Mouse (Mus musculus) left cerebral cortex, postnatal 14 days (tissue): ENCODE data around the gene Pcdh9. TPM values are rescaled to one million over a fixed set of nuclear protein-coding genes. Genes with fewer than 3 reads are reported as not detected.
A peak's percentile ranks its signal among the peaks of the same experiment; 100 is the strongest.

Experiments used
- DNase-seq, 2 experiments: peaks; one replicate each; pipeline ENCODE4 v3.0.0; 2021 to 2022; ENCODE audit warnings: low spot score in 2 of 2, mixed read lengths in 1 of 2
- intact Hi-C: fragments of 180-260 bp; cut with DNase I; formaldehyde crosslinking; loops from one replicate; pipeline ENCODE4 v1.15.1; 2025
- long read RNA-seq, 2 experiments: library from polyadenylated mRNA; stranded (forward); transcript quantifications; one replicate each; pipeline ENCODE4 v2.0.0; 2021
- total RNA-seq, 2 experiments: library from RNA; stranded (reverse); gene quantifications; 2 replicates each; pipeline ENCODE4 v1.2.3; 2021

Gene Pcdh9
- total RNA-seq, result 100 to 1,000 TPM; 193 to 219 TPM
- long read RNA-seq, experiment 1, partial matches to known transcripts, result 5 of 23 reads
- long read RNA-seq, experiment 1, other reads (novel, unspliced or antisense), result 14 of 23 reads
- long read RNA-seq, experiment 2, transcript Pcdh9-203 (1 exons, 656 nt), result major isoform, 5 of 20 reads
- long read RNA-seq, experiment 2, partial matches to known transcripts, result 11 of 20 reads
- long read RNA-seq, experiment 2, other reads (novel, unspliced or antisense), result 4 of 20 reads

DNA sequence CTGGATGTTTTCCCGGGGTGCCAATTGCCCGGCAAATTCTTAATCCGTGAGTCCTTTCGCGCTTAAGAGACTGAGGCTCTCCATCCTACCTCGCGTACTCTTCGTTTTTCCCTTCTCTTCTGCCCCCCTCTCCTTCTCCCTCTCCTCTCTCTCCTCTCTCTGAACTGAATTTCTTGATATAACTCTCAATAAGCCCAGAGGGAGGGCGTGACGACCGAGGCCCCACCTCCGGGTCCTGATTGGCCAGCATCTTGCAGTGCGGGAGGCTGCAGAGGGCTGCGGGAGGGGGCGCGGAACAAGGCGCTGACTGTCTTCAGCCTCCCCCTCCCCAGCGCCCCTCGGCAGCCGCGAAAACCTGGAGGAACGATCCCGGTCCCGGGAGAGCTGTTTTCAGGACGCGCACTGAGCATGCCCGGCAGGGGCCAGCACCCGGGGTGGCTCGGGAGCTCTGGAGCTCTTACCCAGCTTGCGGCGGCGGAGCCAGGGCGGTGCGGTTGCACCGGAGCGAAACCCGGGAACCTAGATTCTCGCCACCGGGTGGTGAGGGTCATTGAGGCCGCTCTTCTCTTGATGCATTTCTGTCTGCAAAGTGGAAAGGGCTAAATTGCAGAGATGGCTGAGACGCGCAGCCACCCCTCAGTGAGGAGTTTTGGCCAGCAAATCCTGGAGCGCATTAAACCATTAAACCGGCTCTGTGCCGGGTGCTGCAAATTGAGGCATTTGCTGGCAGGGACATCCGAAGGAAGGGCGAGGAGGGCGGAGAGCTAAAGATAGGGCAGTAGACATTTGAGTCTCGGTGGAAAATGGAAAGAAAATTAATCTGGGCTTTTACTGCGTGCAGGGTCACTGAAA is at the start of gene Pcdh9:
Pcdh9 (minus strand) TSS at position 161 of the 852 bp plus-strand sequence.
- intact Hi-C loops, result loop anchor here (10.0 kb wide), 1 partner anchor 1884 kb away; no protein-coding TSS in a partner anchor

GRCm38 (mm10) chr14:93906928-93907327 is 16.4 kb upstream of the Pcdh9 start:
- intact Hi-C loops, result no loop called here

More for the DNA sequence above, at the start of gene Pcdh9:
- DNase-seq, result peak; percentile 98

GRCm38 (mm10) chr14:93898533-93898932 is 8.1 kb upstream of the Pcdh9 start:
- DNase-seq, result no peak
- intact Hi-C loops, result loop anchor here (10.0 kb wide), 1 partner anchor 1876 kb away; no protein-coding TSS in a partner anchor

More at GRCm38 (mm10) chr14:93906928-93907327, 16.4 kb upstream of the Pcdh9 start:
- DNase-seq, result no peak

GRCm38 (mm10) chr14:93895131-93895530 is 4.7 kb upstream of the Pcdh9 start:
- DNase-seq, result peak in 1 of 2 experiments; percentile 38
- intact Hi-C loops, result loop anchor here (10.0 kb wide), 1 partner anchor 1880 kb away; no protein-coding TSS in a partner anchor

DNA sequence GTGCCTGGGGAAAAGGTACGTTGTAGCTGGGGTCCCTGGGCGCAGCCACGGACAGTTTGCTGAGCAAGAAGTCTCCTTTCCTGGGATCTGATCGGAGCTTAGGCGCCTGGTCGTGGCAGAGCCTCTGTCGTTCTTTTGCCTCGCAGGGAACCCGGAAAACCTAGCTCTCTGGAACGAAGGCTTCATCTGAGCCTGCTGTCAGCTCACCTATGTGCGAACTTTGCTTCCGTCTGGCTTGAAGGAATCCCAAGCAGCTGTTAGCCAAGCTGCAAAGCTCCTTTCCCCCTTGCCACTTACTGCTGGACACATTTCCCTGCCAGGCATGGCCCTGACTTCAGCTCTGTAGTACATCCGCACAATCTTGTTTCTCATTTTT is 880 bp upstream of the Pcdh9 start:
- intact Hi-C loops, result loop anchor here (10.0 kb wide), 1 partner anchor 1883 kb away; no protein-coding TSS in a partner anchor
- peak in 1 of 2 experiments; percentile 40 for DNase-seq

- intact Hi-C loops, result loop anchor here (5.0 to 10.0 kb wide), 5 partner anchors 185 to 1885 kb away; no protein-coding TSS in a partner anchor
- DNase-seq, result peak in 1 of 2 experiments; percentile 13
Measured at GRCm38 (mm10) chr14:93889839-93890518, 500 bp downstream of the Pcdh9 start.

GRCm38 (mm10) chr14:93889231-93889630 is 1.2 kb downstream of the Pcdh9 start:
- DNase-seq, result peak; percentile 43 to 51
- intact Hi-C loops, result loop anchor here (5.0 to 10.0 kb wide), 4 partner anchors 184 to 814 kb away; no protein-coding TSS in a partner anchor

DNA sequence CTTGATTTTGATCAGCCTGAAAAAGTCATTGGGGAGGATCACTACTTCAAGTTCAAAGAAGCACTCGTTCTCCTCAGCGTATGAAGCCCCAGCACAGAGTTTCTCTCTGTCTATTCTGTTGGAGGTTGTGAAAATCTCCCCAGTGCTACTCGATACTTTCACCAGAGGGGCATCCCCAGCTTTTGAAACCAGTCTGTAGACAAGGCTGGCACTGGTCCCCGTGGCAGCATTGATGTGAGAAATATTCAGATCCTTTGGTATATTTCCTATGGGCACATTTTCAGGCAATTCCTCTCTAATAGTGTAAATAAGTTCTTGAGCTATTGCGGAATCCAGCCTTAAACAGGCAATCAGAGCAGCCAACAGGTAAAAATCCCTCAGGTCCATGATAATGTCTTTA is 2.1 kb downstream of the Pcdh9 start:
- intact Hi-C loops, result loop anchor here (5.0 to 10.0 kb wide), 4 partner anchors 184 to 814 kb away; no protein-coding TSS in a partner anchor
- no peak for DNase-seq

DNA sequence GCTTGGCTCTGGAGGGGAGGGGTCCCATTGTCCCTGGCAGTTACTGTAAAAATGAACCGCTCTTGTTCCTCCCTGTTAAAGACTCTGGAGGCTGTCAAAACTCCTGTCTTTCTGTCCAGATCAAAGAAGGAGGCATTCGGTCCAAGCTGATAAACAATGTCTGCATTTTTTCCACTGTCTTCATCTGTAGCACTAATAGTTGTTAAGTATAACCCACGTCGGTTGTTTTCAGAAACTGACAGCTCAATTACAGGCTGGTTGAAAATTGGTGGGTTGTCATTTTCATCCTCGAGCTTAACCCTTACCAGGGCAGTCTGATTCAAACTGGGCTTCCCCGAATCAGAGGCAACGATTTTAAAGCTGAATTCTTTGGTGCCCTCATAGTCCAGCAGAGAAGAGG is 3.4 kb downstream of the Pcdh9 start:
- no peak for DNase-seq
- intact Hi-C loops, result loop anchor here (5.0 to 10.0 kb wide), 4 partner anchors 182 to 812 kb away; no protein-coding TSS in a partner anchor

- DNase-seq, result no peak
- intact Hi-C loops, result loop anchor here (5.0 to 10.0 kb wide), 4 partner anchors 181 to 811 kb away; no protein-coding TSS in a partner anchor
Measured at GRCm38 (mm10) chr14:93885551-93886084, 4.9 kb downstream of the Pcdh9 start.

DNA sequence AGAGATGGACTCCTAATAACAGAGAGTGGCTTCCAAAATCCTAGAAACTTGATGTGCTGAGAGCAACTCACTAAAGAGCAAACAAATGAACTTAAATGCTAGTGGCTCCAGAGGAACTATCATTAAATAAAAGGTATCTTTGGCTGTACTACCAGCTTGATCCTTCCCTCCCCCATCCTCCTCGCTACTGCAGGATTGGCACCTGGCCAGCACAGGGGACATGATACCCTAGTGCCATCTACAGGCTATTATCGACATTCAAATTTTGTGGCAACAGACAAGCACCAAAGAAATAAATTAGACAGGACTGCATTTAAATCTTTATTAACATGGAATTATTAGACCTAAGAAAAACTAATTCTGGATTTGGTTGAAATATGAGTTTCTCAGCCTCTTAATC is 6.0 kb downstream of the Pcdh9 start:
- peak; percentile 82 to 85 for DNase-seq
- intact Hi-C loops, result loop anchor here (10.0 kb wide), 3 partner anchors 180 to 810 kb away; no protein-coding TSS in a partner anchor

DNA sequence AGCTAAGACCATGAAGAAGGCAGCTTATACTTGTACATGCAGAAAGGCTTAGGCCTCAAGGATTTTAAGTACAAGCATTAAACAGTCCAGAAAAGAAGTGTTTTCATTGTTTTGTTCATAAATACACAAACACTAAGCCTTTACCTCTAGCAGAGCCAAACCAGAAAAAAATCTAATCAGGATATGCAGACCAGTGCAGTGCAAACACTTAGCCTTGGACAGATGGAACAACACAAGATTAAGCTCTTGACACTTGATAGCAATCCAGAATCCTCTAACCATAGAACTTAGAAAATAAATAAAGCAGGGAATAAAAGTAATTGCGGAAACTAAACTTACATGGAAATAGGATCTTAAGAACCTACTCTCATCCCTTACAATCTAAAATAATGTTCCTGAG is 10.4 kb downstream of the Pcdh9 start:
- intact Hi-C loops, result loop anchor here (10.0 kb wide), 3 partner anchors 175 to 805 kb away; no protein-coding TSS in a partner anchor
- no peak for DNase-seq

DNA sequence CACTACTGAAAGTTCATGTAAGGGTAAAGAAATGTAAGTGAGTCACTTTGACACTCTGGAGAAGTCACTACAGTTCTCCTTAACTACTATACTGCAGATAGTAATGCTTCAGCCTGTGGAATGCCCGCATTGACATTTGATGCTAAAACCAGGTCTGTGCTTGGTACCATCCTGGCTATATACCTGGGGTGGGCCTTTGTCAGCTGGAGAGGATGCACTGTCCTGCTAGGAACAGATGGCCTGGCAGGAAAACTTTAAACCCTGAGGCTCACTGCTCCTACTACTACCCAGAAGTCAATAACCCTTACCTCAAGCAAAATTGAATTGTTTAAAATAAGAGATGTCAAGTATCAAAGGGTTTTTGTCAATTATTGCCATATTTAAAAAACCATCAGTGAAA is 14.5 kb downstream of the Pcdh9 start:
- intact Hi-C loops, result no loop called here

DNA sequence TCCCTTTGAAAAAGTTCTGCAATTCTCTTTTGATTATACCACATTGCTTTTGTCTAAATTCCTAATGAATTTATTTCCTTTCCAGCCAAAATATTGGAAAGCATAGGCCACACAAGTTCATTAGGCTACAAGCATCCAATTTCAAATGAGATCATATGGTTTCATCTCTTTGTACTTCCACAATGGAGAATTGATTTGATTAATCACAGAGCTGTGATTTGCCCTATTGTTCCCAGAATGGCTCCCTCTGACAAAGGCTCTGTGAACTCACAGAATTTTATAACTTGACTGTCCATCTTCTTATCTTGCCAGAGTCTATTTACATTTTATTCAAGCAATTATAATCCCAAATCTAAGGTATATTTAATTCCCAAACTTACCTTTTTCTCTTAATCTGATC is 22.3 kb downstream of the Pcdh9 start:
- intact Hi-C loops, result no loop called here
- no peak for DNase-seq

More for the DNA sequence above, 14.5 kb downstream of the Pcdh9 start:
- DNase-seq, result no peak

GRCm38 (mm10) chr14:93858069-93858468 is 32.4 kb downstream of the Pcdh9 start:
- intact Hi-C loops, result no loop called here

GRCm38 (mm10) chr14:93846091-93846677 is 44.3 kb downstream of the Pcdh9 start:
- intact Hi-C loops, result no loop called here
- no peak for DNase-seq

More at GRCm38 (mm10) chr14:93858069-93858468, 32.4 kb downstream of the Pcdh9 start:
- no peak for DNase-seq

DNA sequence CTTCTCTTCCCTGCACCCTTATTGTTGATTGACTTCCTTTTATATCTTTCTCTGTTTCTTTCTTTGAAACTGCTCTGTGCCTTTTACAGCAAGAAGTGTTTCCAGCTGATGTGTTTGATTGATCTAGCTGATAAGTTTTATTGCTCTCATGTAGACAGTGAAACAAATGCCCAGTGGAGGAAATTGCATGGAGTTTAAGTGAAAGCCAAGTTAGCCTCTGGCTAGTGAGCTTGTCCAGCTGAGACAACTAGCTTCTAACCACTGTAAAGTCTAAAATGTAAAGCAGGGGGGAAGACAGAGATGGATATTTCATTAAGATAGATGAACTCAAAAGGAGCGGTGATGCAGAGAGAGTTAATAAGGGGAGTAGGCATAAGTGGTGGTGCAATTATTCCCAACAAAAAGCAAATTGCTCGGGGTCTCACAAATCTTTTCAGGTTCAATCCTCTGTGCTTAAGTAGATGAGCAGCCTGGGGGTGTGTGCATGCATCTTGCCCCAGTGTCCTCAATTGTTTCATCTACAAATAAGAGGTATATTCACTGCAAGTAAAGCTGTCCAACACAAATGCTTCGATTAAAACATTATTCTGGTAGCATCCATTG is 47.7 kb downstream of the Pcdh9 start:
- DNase-seq, result no peak
- intact Hi-C loops, result no loop called here

DNA sequence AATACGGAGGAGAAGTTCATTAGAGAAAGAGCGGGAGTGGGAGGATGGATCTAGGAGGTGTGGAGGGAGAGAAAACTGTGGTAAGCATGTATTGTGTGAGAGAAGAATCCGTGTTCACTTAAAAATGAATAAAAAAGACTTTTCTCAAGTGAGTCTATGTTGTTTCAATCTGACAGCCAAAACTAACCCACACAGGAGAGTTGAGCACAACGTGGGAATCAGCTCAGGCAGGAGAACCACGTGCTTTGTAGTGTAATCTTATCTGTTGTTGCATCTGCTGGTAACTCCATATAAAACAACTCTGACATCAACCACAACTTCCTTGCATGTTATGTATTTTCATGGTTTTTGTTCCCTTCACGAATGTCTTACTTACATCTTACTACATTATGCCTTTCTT is 58.0 kb downstream of the Pcdh9 start:
- DNase-seq, result no peak

More for the DNA sequence above, 58.0 kb downstream of the Pcdh9 start:
- intact Hi-C loops, result no loop called here
